Mouse (Mus musculus) left cerebral cortex, adult 2 months (tissue): ENCODE measurements around the gene Smarcc1. TPM values are rescaled to one million over a fixed set of nuclear protein-coding genes. Genes with fewer than 3 reads are reported as not detected.
A peak's percentile ranks its signal among the peaks of the same experiment; 100 is the strongest.
"Not testable (repeated sequence)": the region's sequence is repeated elsewhere in the genome, so short reads cannot be mapped to it uniquely, and the experiment has no call there.

Experiments
- DNase-seq, 2 experiments: peaks; one replicate each; pipeline ENCODE4 v3.0.0; 2021 to 2022; ENCODE audit warnings: low spot score in 2 of 2, mixed read lengths in 1 of 2; ENCODE audit errors: extremely low spot score in 1 of 2
- H3K27ac ChIP-seq: fragments of 200-600 bp; 2 replicates; pipeline ENCODE4 v1.8.1; 2022
- H3K4me3 ChIP-seq: fragments of 200-600 bp; 2 replicates; pipeline ENCODE4 v1.8.1; 2022
- CTCF ChIP-seq: fragments of 200-600 bp; IDR thresholded peaks from 2 replicates; pipeline ENCODE4 v1.8.1; 2022; ENCODE audit warnings: antibody characterized with exemption, mild to moderate bottlenecking, moderate library complexity
- intact Hi-C: fragments of 180-260 bp; cut with DNase I; formaldehyde crosslinking; loops from one replicate; pipeline ENCODE4 v1.15.1; 2025
- long read RNA-seq, 2 experiments: library from polyadenylated mRNA; stranded (forward); transcript quantifications; one replicate each; pipeline ENCODE4 v2.0.0; 2021; ENCODE audit warnings: borderline mapping rate in 2 of 2
- total RNA-seq, 2 experiments: library from RNA; stranded (reverse); gene quantifications; 2 replicates each; pipeline ENCODE4 v1.2.3; 2021

Gene Smarcc1
- total RNA-seq, result 10 to 100 TPM; 68.6 to 74.8 TPM
- long read RNA-seq, experiment 1, full-length matches to known transcripts, result 49 of 82 reads
- long read RNA-seq, experiment 1, partial matches to known transcripts, result 19 of 82 reads
- long read RNA-seq, experiment 1, other reads (novel, unspliced or antisense), result 14 of 82 reads
- long read RNA-seq, experiment 2, full-length matches to known transcripts, result 37 of 60 reads
- long read RNA-seq, experiment 2, partial matches to known transcripts, result 12 of 60 reads
- long read RNA-seq, experiment 2, other reads (novel, unspliced or antisense), result 11 of 60 reads

DNA sequence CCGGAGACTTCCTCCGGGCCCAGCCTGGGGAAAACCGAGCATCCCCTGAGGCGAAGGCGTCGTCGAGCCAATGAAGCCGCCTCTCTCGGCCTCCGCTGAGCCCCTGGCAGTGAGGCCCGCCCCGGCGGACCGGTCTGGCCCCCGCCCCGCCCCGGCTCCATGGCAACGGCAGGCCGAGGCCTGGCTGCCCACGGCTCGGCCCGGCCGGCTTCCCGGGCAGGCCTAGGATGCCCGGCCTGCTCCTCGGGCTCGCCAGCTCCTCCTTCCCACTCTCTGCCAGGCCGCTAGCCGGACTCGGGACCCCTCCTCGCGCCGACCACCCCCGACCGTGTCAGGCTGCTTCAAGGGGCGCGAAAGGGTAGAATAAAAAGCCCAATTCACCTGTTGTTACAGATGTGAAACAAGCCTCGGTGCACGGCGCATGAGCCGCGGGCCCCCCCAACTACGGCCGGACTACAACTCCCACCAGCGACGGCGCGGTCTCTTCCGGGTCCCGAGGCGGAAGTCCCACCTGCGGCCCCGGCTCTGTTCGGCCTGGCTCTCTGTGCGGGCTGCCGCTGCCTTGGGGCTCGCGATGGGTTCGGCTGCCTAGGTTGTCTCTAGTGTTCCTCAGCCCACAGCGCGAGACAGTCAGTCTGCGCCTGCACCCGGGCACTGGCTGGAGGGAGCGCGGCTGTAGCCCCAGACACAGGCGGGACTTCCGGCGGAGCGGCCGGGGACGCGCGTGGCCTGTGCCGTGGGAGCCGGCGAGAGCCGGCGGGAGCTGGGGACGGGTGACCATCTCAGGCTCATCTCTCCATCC, at the start of gene Smarcc1:
Gene Smarcc1, plus strand, starts transcription at position 732 of the 802 bp plus-strand sequence.
- TF ChIP-seq CTCF, result no peak
- intact Hi-C loops, result loop anchor here (2.0 to 5.0 kb wide), 2 partner anchors 14 to 180 kb away; no protein-coding TSS in a partner anchor
- peak; percentile 88 to 90 for DNase-seq
- Histone ChIP-seq H3K4me3 (peak within 1 kb of the TSS; percentile 82), H3K27ac (peak within 1 kb of the TSS; percentile 93)

DNA sequence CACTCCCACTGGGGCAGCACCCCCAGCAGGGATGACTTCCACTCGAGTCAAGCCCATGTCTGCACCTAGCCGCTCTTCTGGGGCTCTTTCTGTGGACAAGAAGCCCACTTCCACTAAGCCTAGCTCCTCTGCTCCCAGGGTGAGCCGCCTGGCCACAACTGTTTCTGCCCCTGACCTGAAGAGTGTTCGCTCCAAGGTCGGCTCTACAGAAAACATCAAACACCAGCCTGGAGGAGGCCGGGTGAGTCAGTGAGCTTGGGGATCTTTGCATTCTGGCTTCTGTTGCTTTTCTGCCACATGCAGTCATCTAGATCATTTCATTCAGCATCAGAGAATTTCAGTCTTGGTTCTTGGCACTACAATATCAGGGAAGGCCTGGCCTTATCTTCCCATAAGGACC, 48.8 kb upstream of the Smarcc1 start:
- no peak overlapping the region for H3K27ac ChIP-seq
- no peak for TF ChIP-seq CTCF
- intact Hi-C loops, result no loop called here

DNA sequence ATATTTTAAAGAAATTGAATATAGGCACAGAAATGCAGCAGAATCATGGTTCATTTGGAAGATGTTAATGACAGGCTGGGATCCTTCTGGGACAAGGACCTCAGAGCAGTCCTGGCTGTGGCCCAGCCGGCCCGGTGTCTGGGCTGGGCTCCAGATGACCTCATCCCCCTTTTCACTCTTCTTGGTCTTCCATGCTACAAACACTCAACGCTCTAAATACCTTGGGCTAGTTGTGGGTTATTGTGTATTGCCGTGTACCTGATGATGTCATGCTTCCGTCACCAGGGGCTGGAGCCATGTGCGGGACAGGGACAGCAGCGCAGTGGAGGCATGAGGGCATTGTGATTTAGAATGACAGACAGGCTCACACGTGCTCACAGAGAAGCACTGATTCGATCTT, 47.1 kb upstream of the Smarcc1 start:
- TF ChIP-seq CTCF, result no peak
- DNase-seq, result peak in 1 of 2 experiments; percentile 20
- intact Hi-C loops, result loop anchor here (5.0 kb wide), 1 partner anchor 138 kb away; the partner anchor contains the start of gene Map4
- Histone ChIP-seq H3K27ac (peak overlapping the region; percentile 18; the same call in 1 of the 2 replicates), H3K4me3 (no peak overlapping the region)

More for the DNA sequence above, 48.8 kb upstream of the Smarcc1 start:
- DNase-seq, result no peak
- H3K4me3 ChIP-seq, result no peak overlapping the region

DNA sequence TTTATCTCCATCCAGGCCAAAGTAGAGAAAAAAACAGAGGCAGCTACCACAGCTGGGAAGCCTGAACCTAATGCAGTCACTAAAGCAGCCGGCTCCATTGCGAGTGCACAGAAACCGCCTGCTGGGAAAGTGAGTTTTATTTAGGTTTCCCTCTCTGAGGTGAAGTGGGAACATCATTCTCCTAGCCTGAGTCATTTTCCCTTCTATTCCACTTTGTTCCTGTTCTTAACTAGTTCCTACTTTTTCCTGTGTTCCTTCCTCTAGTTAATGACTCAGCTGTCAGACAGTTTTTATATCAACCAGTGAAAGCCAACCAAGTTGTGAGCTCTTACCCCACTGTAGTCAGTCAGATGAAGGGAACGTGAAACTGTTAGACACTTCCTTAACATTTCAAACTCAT, 46.5 kb upstream of the Smarcc1 start:
- H3K27ac ChIP-seq, result no peak overlapping the region
- no peak for TF ChIP-seq CTCF
- H3K4me3 ChIP-seq, result no peak overlapping the region
- DNase-seq, result no peak
- intact Hi-C loops, result loop anchor here (5.0 kb wide), 1 partner anchor 139 kb away; the partner anchor contains the start of gene Map4

DNA sequence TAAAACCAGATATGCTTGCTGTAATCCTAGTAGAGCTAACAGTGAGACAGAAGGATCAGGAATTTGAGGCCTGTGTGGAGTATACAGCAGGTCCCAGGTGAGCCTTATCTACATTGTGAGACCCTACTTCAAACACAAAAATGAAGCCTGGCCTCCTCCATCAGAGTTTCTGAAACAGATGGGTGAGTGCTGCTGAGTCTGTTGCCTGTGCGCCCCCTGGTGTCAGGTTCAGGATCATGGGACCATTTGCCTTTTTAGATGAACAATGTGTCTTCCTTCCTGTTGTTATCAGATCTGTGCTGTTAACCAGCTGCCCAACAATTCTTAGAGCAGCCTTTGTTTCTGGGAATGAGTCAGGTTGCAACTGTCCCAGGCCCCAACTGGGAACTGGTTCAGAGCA, 45.7 kb upstream of the Smarcc1 start:
- intact Hi-C loops, result loop anchor here (1.0 to 5.0 kb wide), 3 partner anchors 87 to 178 kb away; partner anchors contain the start of gene Map4
- H3K4me3 ChIP-seq, result no peak overlapping the region
- H3K27ac ChIP-seq, result peak overlapping the region; percentile 28; the same call in 1 of the 2 replicates
- peak; percentile 86 for TF ChIP-seq CTCF
- DNase-seq, result peak; percentile 78 to 82

DNA sequence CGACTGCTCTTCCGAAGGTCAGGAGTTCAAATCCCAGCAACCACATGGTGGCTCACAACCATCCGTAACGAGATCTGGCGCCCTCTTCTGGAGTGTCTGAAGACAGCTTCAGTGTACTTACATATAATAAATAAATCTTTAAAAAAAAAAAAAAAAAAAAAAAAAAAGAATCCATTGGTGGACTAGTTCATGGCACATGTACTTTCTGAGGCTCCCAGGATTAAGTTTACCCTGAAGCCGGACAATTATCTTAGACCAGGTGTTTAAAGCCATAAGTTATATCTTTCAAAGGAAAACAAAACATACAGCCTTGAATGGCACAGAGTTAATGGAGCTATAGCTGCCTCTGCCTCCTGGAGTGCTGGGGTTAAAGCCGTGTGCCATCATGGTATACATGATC, 41.0 kb upstream of the Smarcc1 start:
- intact Hi-C loops, H3K27ac ChIP-seq, DNase-seq, H3K4me3 ChIP-seq: not testable (repeated sequence)

DNA sequence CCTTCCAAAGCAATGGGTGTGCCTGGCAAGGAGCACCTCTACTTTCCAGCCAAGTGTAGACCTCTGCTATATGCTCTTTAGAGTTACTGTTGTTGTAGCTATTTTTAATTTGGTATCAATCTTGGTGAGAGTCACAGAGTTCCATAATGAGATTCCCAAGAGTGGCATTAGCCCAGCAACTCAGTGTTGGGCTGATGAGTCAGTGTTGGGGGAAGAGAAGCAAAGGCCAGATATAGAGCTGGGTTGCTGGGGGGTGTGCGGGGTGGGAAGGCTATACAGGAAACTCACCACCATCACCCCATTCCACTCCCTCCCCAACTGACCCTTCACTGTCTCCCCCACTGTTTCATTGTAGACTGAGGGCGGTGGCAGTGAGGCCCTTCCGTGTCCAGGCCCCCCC, 36.4 kb upstream of the Smarcc1 start:
- H3K27ac ChIP-seq, result peak overlapping the region; percentile 37
- no peak overlapping the region for H3K4me3 ChIP-seq
- intact Hi-C loops, result no loop called here

DNA sequence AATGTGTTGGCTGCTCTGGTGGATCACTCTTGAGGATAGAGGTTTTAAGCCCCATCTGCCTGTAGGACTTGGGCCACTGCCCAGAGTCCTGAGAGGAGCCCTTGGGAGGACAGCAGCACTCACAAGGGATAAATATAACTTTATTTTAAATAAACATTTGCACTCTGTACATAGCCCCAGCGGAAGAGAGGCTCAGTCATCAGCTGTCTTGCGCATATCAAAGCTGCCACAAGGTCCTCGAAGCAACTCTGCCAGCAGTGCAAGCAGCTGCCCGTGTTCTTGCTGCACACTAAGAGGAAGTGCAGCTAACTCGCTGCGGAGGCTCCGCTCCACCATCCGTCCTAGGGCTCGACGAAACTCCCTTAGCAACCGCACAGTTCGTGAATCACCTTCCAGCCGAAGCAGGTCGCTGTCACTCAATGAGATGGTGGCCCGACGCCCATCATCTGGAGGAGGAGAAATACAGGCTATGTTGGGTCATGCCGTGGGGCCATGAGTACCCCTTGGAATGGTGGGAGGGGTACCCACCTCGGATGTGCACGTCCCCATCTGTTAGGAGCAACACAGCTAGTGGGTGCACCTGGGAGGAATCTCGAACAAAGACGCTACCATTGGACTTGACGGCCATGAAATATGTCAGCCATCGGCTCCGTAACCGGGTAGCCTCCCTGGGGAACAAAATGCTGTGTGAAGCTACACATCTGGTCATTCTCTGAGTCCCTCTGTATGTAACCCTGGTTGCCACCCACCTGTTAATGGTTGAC, 33.1 kb upstream of the Smarcc1 start:
- peak in 1 of 2 experiments; percentile 44 for DNase-seq
- no peak overlapping the region for H3K4me3 ChIP-seq
- intact Hi-C loops, result no loop called here
- H3K27ac ChIP-seq, result peak overlapping the region; percentile 45
- TF ChIP-seq CTCF, result no peak

More for the DNA sequence above, 36.4 kb upstream of the Smarcc1 start:
- DNase-seq, result no peak
- no peak for TF ChIP-seq CTCF

DNA sequence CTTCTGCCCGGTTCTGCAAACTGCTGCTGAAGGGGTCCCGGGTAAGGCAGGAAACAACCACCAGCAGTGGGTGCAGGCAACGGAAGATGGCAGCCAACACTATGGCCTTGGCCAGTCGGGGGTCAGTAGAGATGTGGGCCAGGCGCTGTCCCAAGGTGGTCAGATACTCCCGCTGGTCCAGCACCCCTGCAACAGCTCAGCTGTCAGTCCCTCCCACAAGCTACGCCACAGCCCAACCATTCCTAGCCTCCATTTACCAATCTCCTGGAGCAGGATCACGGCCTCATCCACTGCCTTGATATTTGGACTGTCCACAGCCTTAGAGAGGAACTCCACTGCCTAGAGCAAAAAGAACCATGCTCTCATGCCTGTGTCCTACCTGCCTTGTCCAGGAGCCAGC, 31.8 kb upstream of the Smarcc1 start:
- Histone ChIP-seq H3K27ac (no peak overlapping the region), H3K4me3 (no peak overlapping the region)
- DNase-seq, result no peak
- TF ChIP-seq CTCF, result no peak
- intact Hi-C loops, result no loop called here

DNA sequence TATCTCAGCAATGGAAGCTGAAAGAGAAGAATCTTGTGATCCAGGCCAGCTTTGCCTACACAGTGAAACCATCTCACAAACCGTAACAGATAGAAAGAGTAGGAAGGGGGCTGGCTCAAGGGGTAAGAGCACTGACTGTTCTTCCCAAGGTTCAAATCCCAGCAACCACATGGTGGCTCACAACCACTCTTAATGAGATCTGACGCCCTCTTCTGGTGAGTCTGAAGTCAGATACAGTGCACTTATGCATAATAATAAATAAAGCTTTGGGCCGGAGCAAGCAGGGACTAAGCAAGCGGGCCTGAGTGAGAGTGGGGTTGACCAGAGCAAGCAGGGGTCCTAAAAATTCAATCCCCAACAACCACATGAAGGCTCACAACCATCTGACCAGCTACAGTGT, 24.2 kb upstream of the Smarcc1 start:
- no peak overlapping the region for H3K4me3 ChIP-seq
- intact Hi-C loops, result no loop called here

DNA sequence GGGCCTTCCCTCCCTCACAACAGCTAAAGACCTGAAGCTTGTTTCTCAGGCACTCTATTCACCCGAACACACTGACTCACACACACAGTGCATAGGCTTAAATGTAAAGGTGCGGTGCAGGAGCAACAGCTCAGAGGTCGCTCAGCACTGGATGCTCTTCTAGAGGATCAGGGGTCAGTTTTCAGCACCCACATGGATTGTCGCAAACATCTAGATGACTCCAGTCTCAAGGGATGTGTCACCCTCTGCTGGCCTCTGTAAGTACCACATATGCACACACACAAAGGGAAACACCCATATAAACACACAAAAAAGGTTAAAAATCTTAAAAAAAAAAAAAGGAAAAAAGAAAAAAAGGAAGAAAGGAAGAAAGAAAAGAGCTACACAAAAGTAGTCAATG, 22.7 kb upstream of the Smarcc1 start:
- intact Hi-C loops, result no loop called here
- TF ChIP-seq CTCF, result no peak; the same call in 1 of the 2 replicates
- no peak overlapping the region for H3K4me3 ChIP-seq
- no peak overlapping the region for H3K27ac ChIP-seq
- no peak for DNase-seq

More for the DNA sequence above, 24.2 kb upstream of the Smarcc1 start:
- peak; percentile 31 for TF ChIP-seq CTCF
- H3K27ac ChIP-seq, result no peak overlapping the region
- no peak for DNase-seq

DNA sequence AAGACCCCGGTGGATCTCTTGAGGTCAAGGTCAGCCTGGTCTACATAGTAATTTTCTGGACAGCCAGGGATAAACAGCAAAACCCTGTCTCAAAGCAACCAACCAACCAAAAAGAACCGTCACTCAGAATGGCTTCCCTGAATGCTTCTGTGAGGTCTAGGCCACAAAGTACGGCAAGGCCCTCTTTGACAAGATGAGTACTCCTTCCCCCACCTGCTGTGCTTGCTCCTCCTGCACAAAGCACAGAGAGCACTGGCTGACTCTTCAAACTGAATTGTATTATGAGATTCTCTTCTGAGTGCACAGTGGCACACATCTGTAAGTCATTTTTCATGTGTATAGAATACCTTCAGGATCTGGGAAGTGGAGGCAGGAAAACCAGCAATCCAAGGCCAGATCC, 19.7 kb upstream of the Smarcc1 start:
- intact Hi-C loops, result no loop called here
- DNase-seq, result no peak
- Histone ChIP-seq H3K4me3 (no peak overlapping the region), H3K27ac (no peak overlapping the region)
- no peak for TF ChIP-seq CTCF
